Mouse (Mus musculus) small intestine, adult 2 months (tissue): ENCODE data around the gene Pdcd10.

ENCODE experiments used
- CTCF ChIP-seq: fragments of 200-500 bp; IDR thresholded peaks from 2 replicates; pipeline ENCODE4 v1.5.1; 2012; ENCODE audit warnings: low read depth, mild to moderate bottlenecking, control low read depth, inconsistent platforms, low read length, moderate library complexity, mixed read lengths; ENCODE audit not compliant: insufficient replicate concordance, insufficient read length; ENCODE audit errors: extremely low read depth
- POLR2A ChIP-seq: fragments of 200-500 bp; IDR thresholded peaks from 2 replicates; pipeline ENCODE4 v1.6.1; 2012; ENCODE audit warnings: low read depth, mild to moderate bottlenecking, control low read depth, inconsistent platforms, low read length, moderate library complexity

GRCm38 (mm10) chr3:75475106-75475505, 81.5 kb downstream of the Pdcd10 start:
- TF ChIP-seq POLR2A (no peak), CTCF (no peak)
